Mouse (Mus musculus): Measurements from ENCODE around the gene Ttll9. TPM values are rescaled to one million over a fixed set of nuclear protein-coding genes. Genes with fewer than 3 reads are reported as not detected.

Ttll9 gene
- total and polyA plus RNA-seq, 3 experiments, result 0.07 to 0.19 TPM; not detected in 1

DNA sequence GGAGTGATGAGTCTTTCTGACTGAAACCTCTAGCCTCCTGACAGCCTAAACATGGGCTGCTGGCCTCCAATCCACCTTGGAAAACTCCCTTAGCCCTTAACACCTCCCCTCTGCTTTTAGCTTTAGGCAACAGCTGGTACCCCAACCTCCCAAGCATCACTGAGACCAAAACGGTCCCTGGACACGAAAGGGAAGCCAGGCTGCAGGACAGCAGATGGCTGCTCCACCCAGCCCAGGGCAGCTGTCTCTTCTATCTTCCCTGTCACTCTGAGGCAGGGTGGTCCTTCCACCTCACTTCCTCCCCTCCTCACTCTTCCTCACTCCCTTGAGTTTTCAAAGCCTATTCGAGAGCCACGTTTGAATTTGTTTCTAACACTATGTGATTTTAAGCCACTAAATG, 68.1 kb downstream of the Ttll9 start:
- no peak overlapping the region for H3K4me3 ChIP-seq (ENCODE audit: control insufficient read depth in 1 of 2, insufficient read depth in 1 of 2, low read depth in 2 of 2, low read length in 2 of 2)
- peaks cover 0 to 12% of the 10 kb centered on the region in 2 experiments for H3K27me3 ChIP-seq (ENCODE audit: control insufficient read depth in 1 of 2, insufficient read depth in 2 of 2, low read length in 2 of 2)
- no peaks in the 10 kb centered on the region for H3K36me3 ChIP-seq (ENCODE audit: control insufficient read depth in 1 of 2, insufficient read depth in 2 of 2, low read length in 2 of 2)
- no peak overlapping the region for H3K9ac ChIP-seq (ENCODE audit: control insufficient read depth, low read depth, low read length, poor library complexity, severe bottlenecking)
- no peak for DNase-seq (ENCODE audit: low read depth, low spot score)
- H3K27ac ChIP-seq (ENCODE audit: control insufficient read depth, low read depth, low read length), result no peak overlapping the region
- no peak for TF ChIP-seq TCF12 (IDR thresholded peaks at IDR 0.05; ENCODE audit: low read depth, low read length)
- no peak for TF ChIP-seq ZC3H11A (IDR thresholded peaks at IDR 0.05; ENCODE audit: low read depth, low read length)
- no peak for TF ChIP-seq SMC3 (IDR thresholded peaks at IDR 0.05; ENCODE audit: low read depth, low read length)
- TF ChIP-seq MYB (IDR thresholded peaks at IDR 0.05; ENCODE audit: low read depth, low read length), result no peak
- no peak for TF ChIP-seq GABPA (IDR thresholded peaks at IDR 0.05; ENCODE audit: low read depth, low read length)
- TF ChIP-seq MAZ (IDR thresholded peaks at IDR 0.05; ENCODE audit: low read depth, low read length), result no peak
- no peak for TF ChIP-seq UBTF (IDR thresholded peaks at IDR 0.05; ENCODE audit: borderline replicate concordance, insufficient read depth, low read depth, low read length)
- TF ChIP-seq POLR2A (IDR thresholded peaks at IDR 0.05; ENCODE audit: control insufficient read depth in 1 of 2, insufficient read depth in 1 of 2, low read depth in 1 of 2, low read length in 2 of 2, poor library complexity in 1 of 2), result no peak
- no peak for TF ChIP-seq POLR2AphosphoS5 (IDR thresholded peaks at IDR 0.05; ENCODE audit: borderline replicate concordance, low read depth, low read length)
- TF ChIP-seq RAD21 (IDR thresholded peaks at IDR 0.05; ENCODE audit: low read depth, low read length), result no peak
- TF ChIP-seq KAT2A (conservative IDR thresholded peaks at IDR 0.05; ENCODE audit: low read depth, low read length), result no peak
- TF ChIP-seq EP300 (IDR thresholded peaks at IDR 0.05; ENCODE audit: low read depth in 1 of 2, low read length in 2 of 2), result no peak
- no peak for TF ChIP-seq ZNF384 (IDR thresholded peaks at IDR 0.05; ENCODE audit: low read depth, low read length)
- TF ChIP-seq NELFE (IDR thresholded peaks at IDR 0.05; ENCODE audit: low read depth, low read length), result no peak
- no peaks in the 10 kb centered on the region for H3K4me1 ChIP-seq (ENCODE audit: control insufficient read depth in 1 of 2, insufficient read depth in 2 of 2, low read length in 2 of 2)
- H3K9me3 ChIP-seq (replicated peaks; ENCODE audit: insufficient read depth, low read length), result no peaks in the 10 kb centered on the region
- no peaks in the 10 kb centered on the region for H3K79me2 ChIP-seq (ENCODE audit: control insufficient read depth, insufficient read depth, low read length, poor library complexity)

GRCm38 (mm10) chr2:153031126-153032082, 69.1 kb downstream of the Ttll9 start, which contains the start of gene Xkr7:
TSS of gene Xkr7 (plus strand) at chr2:153031852.
- H3K79me2 ChIP-seq (ENCODE audit: control insufficient read depth, insufficient read depth, low read length, poor library complexity), result no peaks in the 10 kb centered on the region
- H3K27me3 ChIP-seq (ENCODE audit: control insufficient read depth in 1 of 2, insufficient read depth in 2 of 2, low read length in 2 of 2), result peaks cover 0 to 12% of the 10 kb centered on the region in 2 experiments; a peak in 3 of 4 replicates
- H3K4me1 ChIP-seq (ENCODE audit: control insufficient read depth in 1 of 2, insufficient read depth in 2 of 2, low read length in 2 of 2), result no peaks in the 10 kb centered on the region
- DNase-seq (ENCODE audit: low read depth, low spot score), result no peak
- no peak within 1 kb of the TSS for H3K4me3 ChIP-seq (ENCODE audit: control insufficient read depth in 1 of 2, insufficient read depth in 1 of 2, low read depth in 2 of 2, low read length in 2 of 2)
- no peak within 1 kb of the TSS for H3K27ac ChIP-seq (ENCODE audit: control insufficient read depth, low read depth, low read length)
- H3K36me3 ChIP-seq (ENCODE audit: control insufficient read depth in 1 of 2, insufficient read depth in 2 of 2, low read length in 2 of 2), result no peaks in the 10 kb centered on the region
- no peak for TF ChIP-seq JUND (IDR thresholded peaks at IDR 0.05; ENCODE audit: low read depth, low read length)
- TF ChIP-seq CTCF (IDR thresholded peaks at IDR 0.05 in 2 of 3, conservative IDR thresholded peaks at IDR 0.05 in 1 of 3; ENCODE audit: control insufficient read depth in 1 of 3, insufficient read depth in 1 of 3, low read depth in 2 of 3, low read length in 3 of 3, poor library complexity in 1 of 3, severe bottlenecking in 1 of 3), result no peak
- no peak for TF ChIP-seq MYC (IDR thresholded peaks at IDR 0.05; ENCODE audit: low read depth, low read length)
- no peak for TF ChIP-seq EP300 (IDR thresholded peaks at IDR 0.05; ENCODE audit: low read depth in 1 of 2, low read length in 2 of 2)
- TF ChIP-seq TCF12 (IDR thresholded peaks at IDR 0.05; ENCODE audit: low read depth, low read length), result no peak
- TF ChIP-seq RAD21 (IDR thresholded peaks at IDR 0.05; ENCODE audit: low read depth, low read length), result no peak
- TF ChIP-seq TBP (IDR thresholded peaks at IDR 0.05; ENCODE audit: low read depth, low read length), result no peak
- no peak for TF ChIP-seq MXI1 (IDR thresholded peaks at IDR 0.05; ENCODE audit: low read depth, low read length)
- TF ChIP-seq UBTF (IDR thresholded peaks at IDR 0.05; ENCODE audit: borderline replicate concordance, insufficient read depth, low read depth, low read length), result no peak
- no peak for TF ChIP-seq GATA1 (IDR thresholded peaks at IDR 0.05; ENCODE audit: low read depth, low read length)
- no peak for TF ChIP-seq NELFE (IDR thresholded peaks at IDR 0.05; ENCODE audit: low read depth, low read length)
- TF ChIP-seq POLR2A (IDR thresholded peaks at IDR 0.05; ENCODE audit: control insufficient read depth in 1 of 2, insufficient read depth in 1 of 2, low read depth in 1 of 2, low read length in 2 of 2, poor library complexity in 1 of 2), result no peak
- no peak within 1 kb of the TSS for H3K9ac ChIP-seq (ENCODE audit: control insufficient read depth, low read depth, low read length, poor library complexity, severe bottlenecking)
- no peaks in the 10 kb centered on the region for H3K9me3 ChIP-seq (replicated peaks; ENCODE audit: insufficient read depth, low read length)
